16 mouse cellular contexts compared by ENCODE assay signal in the genomic region with DNA sequence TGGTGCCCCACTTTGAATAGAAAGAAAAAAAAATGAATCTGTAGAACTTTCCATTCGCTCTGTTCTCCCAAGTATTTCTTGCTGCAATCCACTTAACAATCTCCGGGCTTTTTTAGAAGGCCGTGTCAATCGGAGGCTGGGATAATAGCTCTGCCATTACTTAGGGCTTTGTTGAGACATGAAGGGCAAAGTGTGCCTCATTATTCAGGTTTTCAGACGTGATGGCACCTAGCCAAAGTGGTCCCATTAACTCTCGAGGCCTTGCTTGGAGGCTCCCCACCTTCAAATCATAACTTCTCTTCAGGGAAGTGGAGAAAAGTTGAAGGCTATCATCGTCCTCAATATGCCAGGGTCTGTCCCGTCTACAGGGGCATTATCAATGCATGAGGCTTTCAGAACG.
"Had no signal": no experiment of that assay in that cellular context is flagged by ENCODE, and none has a peak within 500 bp of the region (broad histone marks: within the 10 kb centered on the region; RNA-seq: fewer than 3 reads in every experiment).

No protein-coding gene starts in this region.

- H3K36me3 ChIP-seq: midbrain, embryonic 13.5 days; midbrain, embryonic 15.5 days; neural tube, embryonic 13.5 days; neural tube, embryonic 15.5 days; stomach, embryonic 15.5 days had no signal

- H3K27ac ChIP-seq: midbrain, embryonic 10.5 days; midbrain, embryonic 13.5 days; midbrain, embryonic 15.5 days; neural tube, embryonic 13.5 days; neural tube, embryonic 15.5 days; stomach, embryonic 15.5 days; stomach, postnatal 0 days had no signal

- H3K9me3 ChIP-seq: midbrain, embryonic 10.5 days; midbrain, embryonic 13.5 days; midbrain, embryonic 15.5 days; neural tube, embryonic 13.5 days; neural tube, embryonic 15.5 days; stomach, embryonic 15.5 days had no signal

- H3K4me2 ChIP-seq: lung, embryonic 14.5 days; midbrain, embryonic 13.5 days; midbrain, embryonic 15.5 days; neural tube, embryonic 13.5 days; neural tube, embryonic 15.5 days; stomach, embryonic 15.5 days had no signal

- H3K4me3 ChIP-seq: midbrain, embryonic 10.5 days; midbrain, embryonic 13.5 days; midbrain, embryonic 15.5 days; myocyte; neural tube, embryonic 13.5 days; neural tube, embryonic 15.5 days; stomach, embryonic 15.5 days had no signal

- H3K4me1 ChIP-seq: midbrain, embryonic 10.5 days; midbrain, embryonic 13.5 days; midbrain, embryonic 15.5 days; neural tube, embryonic 15.5 days; stomach, embryonic 15.5 days had no signal

- H3K27me3 ChIP-seq: midbrain, embryonic 13.5 days; midbrain, embryonic 15.5 days; neural tube, embryonic 13.5 days; neural tube, embryonic 15.5 days; stomach, embryonic 15.5 days had no signal

- H3K9ac ChIP-seq: lung, embryonic 14.5 days; midbrain, embryonic 13.5 days; midbrain, embryonic 15.5 days; neural tube, embryonic 13.5 days; neural tube, embryonic 15.5 days; stomach, embryonic 15.5 days had no signal

- ATAC-seq: midbrain, embryonic 13.5 days; midbrain, embryonic 15.5 days had no signal

- DNase-seq: lung, adult 18-20 months; lung, embryonic 14.5 days; lung, postnatal 10 days; lung, postnatal 4 days; right cerebral cortex, postnatal 14 days; thymus, adult 2 months; thymus, postnatal 25 days; thymus, postnatal 4 days had no signal
